Mouse (Mus musculus): ENCODE measurements around the gene Fam173a. TPM values are rescaled to one million over a fixed set of nuclear protein-coding genes. Genes with fewer than 3 reads are reported as not detected.
A peak's percentile ranks its signal among the peaks of the same experiment; 100 is the strongest.

Gene Fam173a
- polyA plus RNA-seq, 1 experiment from 2014 or later: 103 TPM

- WGBS: 16% methylated on average over 13 of the region's 13 CpGs
- ATAC-seq: no peak
- Histone ChIP-seq H3K4me3 (ENCODE audit: low read length) (no peak overlapping the region), H3K36me3 (ENCODE audit: control insufficient read depth, insufficient read depth, low read length) (peaks cover 7% of the 10 kb centered on the region; the same call in 1 of the 2 replicates), H3K27ac (ENCODE audit: low read depth, low read length) (peak overlapping the region; percentile 91), H3K9me3 (ENCODE audit: control insufficient read depth, low read length) (no peaks in the 10 kb centered on the region), H3K27me3 (replicated peaks; ENCODE audit: control insufficient read depth, insufficient read depth, low read length) (peaks cover 3% of the 10 kb centered on the region; the same call in 1 of the 2 replicates), H3K4me2 (ENCODE audit: low read length) (peak overlapping the region; percentile 27), H3K9ac (ENCODE audit: low read depth, low read length) (no peak overlapping the region), H3K4me1 (ENCODE audit: control insufficient read depth, insufficient read depth, low read depth, low read length) (peaks cover 41% of the 10 kb centered on the region)
Measured at GRCm38 (mm10) chr17:25794197-25794596, 1.5 kb upstream of the Fam173a start.

- peaks cover 35% of the 10 kb centered on the region for H3K4me1 ChIP-seq (ENCODE audit: control insufficient read depth, insufficient read depth, low read depth, low read length)
- H3K4me2 ChIP-seq (ENCODE audit: low read length): peak overlapping the region; percentile 67
- H3K9ac ChIP-seq (ENCODE audit: low read depth, low read length): peak overlapping the region; percentile 82
- peak; percentile 66 for ATAC-seq
- no peaks in the 10 kb centered on the region for H3K9me3 ChIP-seq (ENCODE audit: control insufficient read depth, low read length)
- peaks cover 13% of the 10 kb centered on the region for H3K36me3 ChIP-seq (ENCODE audit: control insufficient read depth, insufficient read depth, low read length)
- peak overlapping the region; percentile 73 for H3K4me3 ChIP-seq (ENCODE audit: low read length)
- peaks cover 3% of the 10 kb centered on the region; the same call in 1 of the 2 replicates for H3K27me3 ChIP-seq (replicated peaks; ENCODE audit: control insufficient read depth, insufficient read depth, low read length)
- peak overlapping the region; percentile 91 for H3K27ac ChIP-seq (ENCODE audit: low read depth, low read length)
- under 1% methylated on average over 45 of the region's 45 CpGs for WGBS
Measured at GRCm38 (mm10) chr17:25791843-25792527, 716 bp downstream of the Fam173a start.

GRCm38 (mm10) chr17:25791320-25791842, 1.3 kb downstream of the Fam173a start:
- WGBS: 30% methylated on average over 19 of the region's 19 CpGs
- 0 out of 2 replicates have a peak, but pooled peaks have one; percentile 1 for ATAC-seq
- peaks cover 29% of the 10 kb centered on the region for H3K4me1 ChIP-seq (ENCODE audit: control insufficient read depth, insufficient read depth, low read depth, low read length)

GRCm38 (mm10) chr17:25786781-25787504, 5.8 kb downstream of the Fam173a start:
- Histone ChIP-seq H3K4me1 (ENCODE audit: control insufficient read depth, insufficient read depth, low read depth, low read length) (peaks cover 38% of the 10 kb centered on the region), H3K27me3 (replicated peaks; ENCODE audit: control insufficient read depth, insufficient read depth, low read length) (no peaks in the 10 kb centered on the region), H3K27ac (ENCODE audit: low read depth, low read length) (no peak overlapping the region), H3K36me3 (ENCODE audit: control insufficient read depth, insufficient read depth, low read length) (peaks cover 23% of the 10 kb centered on the region), H3K4me3 (ENCODE audit: low read length) (no peak overlapping the region), H3K4me2 (ENCODE audit: low read length) (no peak overlapping the region), H3K9ac (ENCODE audit: low read depth, low read length) (no peak overlapping the region), H3K9me3 (ENCODE audit: control insufficient read depth, low read length) (no peaks in the 10 kb centered on the region)
- ATAC-seq: no peak
- 97% methylated on average over 9 of the region's 9 CpGs for WGBS

More at GRCm38 (mm10) chr17:25791320-25791842, 1.3 kb downstream of the Fam173a start:
- Histone ChIP-seq H3K27ac (ENCODE audit: low read depth, low read length) (peak overlapping the region; percentile 91), H3K4me2 (ENCODE audit: low read length) (peak overlapping the region; percentile 67), H3K36me3 (ENCODE audit: control insufficient read depth, insufficient read depth, low read length) (peaks cover 13% of the 10 kb centered on the region), H3K9ac (ENCODE audit: low read depth, low read length) (peak overlapping the region; percentile 82), H3K9me3 (ENCODE audit: control insufficient read depth, low read length) (no peaks in the 10 kb centered on the region), H3K4me3 (ENCODE audit: low read length) (peak overlapping the region; percentile 73), H3K27me3 (replicated peaks; ENCODE audit: control insufficient read depth, insufficient read depth, low read length) (peaks cover 3% of the 10 kb centered on the region; the same call in 1 of the 2 replicates)

GRCm38 (mm10) chr17:25786280-25786679, 6.4 kb downstream of the Fam173a start, which contains the start of gene Ccdc78:
Gene Ccdc78, plus strand, starts transcription at chr17:25786580.
- Histone ChIP-seq H3K4me1 (ENCODE audit: control insufficient read depth, insufficient read depth, low read depth, low read length) (peaks cover 35% of the 10 kb centered on the region), H3K27ac (ENCODE audit: low read depth, low read length) (peak within 1 kb of the TSS; percentile 93), H3K9me3 (ENCODE audit: control insufficient read depth, low read length) (no peaks in the 10 kb centered on the region), H3K4me2 (ENCODE audit: low read length) (peak within 1 kb of the TSS; percentile 87), H3K36me3 (ENCODE audit: control insufficient read depth, insufficient read depth, low read length) (peaks cover 23% of the 10 kb centered on the region), H3K27me3 (replicated peaks; ENCODE audit: control insufficient read depth, insufficient read depth, low read length) (no peaks in the 10 kb centered on the region), H3K4me3 (ENCODE audit: low read length) (peak within 1 kb of the TSS; percentile 70), H3K9ac (ENCODE audit: low read depth, low read length) (peak within 1 kb of the TSS; percentile 80)
- ATAC-seq: no peak
- 83% methylated on average over 3 of the region's 3 CpGs for WGBS

GRCm38 (mm10) chr17:25785281-25785745, 7.4 kb downstream of the Fam173a start, which contains the start of gene Haghl:
Gene Haghl, minus strand, starts transcription at chr17:25785673.
- Histone ChIP-seq H3K27ac (ENCODE audit: low read depth, low read length) (peak within 1 kb of the TSS; percentile 93), H3K9me3 (ENCODE audit: control insufficient read depth, low read length) (no peaks in the 10 kb centered on the region), H3K4me1 (ENCODE audit: control insufficient read depth, insufficient read depth, low read depth, low read length) (peaks cover 25% of the 10 kb centered on the region), H3K9ac (ENCODE audit: low read depth, low read length) (peak within 1 kb of the TSS; percentile 80), H3K4me3 (ENCODE audit: low read length) (peak within 1 kb of the TSS; percentile 70), H3K27me3 (replicated peaks; ENCODE audit: control insufficient read depth, insufficient read depth, low read length) (no peaks in the 10 kb centered on the region), H3K36me3 (ENCODE audit: control insufficient read depth, insufficient read depth, low read length) (peaks cover 29% of the 10 kb centered on the region), H3K4me2 (ENCODE audit: low read length) (peak within 1 kb of the TSS; percentile 87)
- 1% methylated on average over 23 of the region's 23 CpGs for WGBS
- peak; percentile 86 for ATAC-seq

GRCm38 (mm10) chr17:25783861-25784574, 8.7 kb downstream of the Fam173a start:
- WGBS: 79% methylated on average over 15 of the region's 15 CpGs
- peak overlapping the region; percentile 80 for H3K9ac ChIP-seq (ENCODE audit: low read depth, low read length)
- peaks cover 27% of the 10 kb centered on the region for H3K36me3 ChIP-seq (ENCODE audit: control insufficient read depth, insufficient read depth, low read length)
- no peak for ATAC-seq
- H3K4me1 ChIP-seq (ENCODE audit: control insufficient read depth, insufficient read depth, low read depth, low read length): peaks cover 24% of the 10 kb centered on the region
- no peaks in the 10 kb centered on the region for H3K9me3 ChIP-seq (ENCODE audit: control insufficient read depth, low read length)
- no peaks in the 10 kb centered on the region for H3K27me3 ChIP-seq (replicated peaks; ENCODE audit: control insufficient read depth, insufficient read depth, low read length)
- H3K4me2 ChIP-seq (ENCODE audit: low read length): peak overlapping the region; percentile 87
- peak overlapping the region; percentile 70 for H3K4me3 ChIP-seq (ENCODE audit: low read length)
- no peak overlapping the region; the same call in 1 of the 2 replicates for H3K27ac ChIP-seq (ENCODE audit: low read depth, low read length)

GRCm38 (mm10) chr17:25783086-25783485, 9.6 kb downstream of the Fam173a start:
- Histone ChIP-seq H3K4me1 (ENCODE audit: control insufficient read depth, insufficient read depth, low read depth, low read length) (peaks cover 24% of the 10 kb centered on the region), H3K4me2 (ENCODE audit: low read length) (peak overlapping the region; percentile 87; the same call in 1 of the 2 replicates), H3K27me3 (replicated peaks; ENCODE audit: control insufficient read depth, insufficient read depth, low read length) (no peaks in the 10 kb centered on the region), H3K9me3 (ENCODE audit: control insufficient read depth, low read length) (no peaks in the 10 kb centered on the region), H3K4me3 (ENCODE audit: low read length) (no peak overlapping the region), H3K27ac (ENCODE audit: low read depth, low read length) (peak overlapping the region; percentile 45; the same call in 1 of the 2 replicates), H3K9ac (ENCODE audit: low read depth, low read length) (0 out of 2 replicates have a peak overlapping the region, but pooled peaks have one; percentile 39), H3K36me3 (ENCODE audit: control insufficient read depth, insufficient read depth, low read length) (peaks cover 25% of the 10 kb centered on the region)
- 54% methylated on average over 7 of the region's 7 CpGs for WGBS
- ATAC-seq: no peak

All from hindbrain, embryonic 16.5 days (tissue).